Mouse (Mus musculus) hindbrain, embryonic 14.5 days (tissue): Measurements from ENCODE around the gene Itga9. TPM values are rescaled to one million over a fixed set of nuclear protein-coding genes. Genes with fewer than 3 reads are reported as not detected.

Experiments
- ATAC-seq: fragments of 200-750 bp; cut with Nextera tagmentation; 2 replicates; pipeline ENCODE4 v1.8.0; 2017; ENCODE audit warnings: moderate number of reproducible peaks, mild to moderate bottlenecking, moderate TSS enrichment, moderate library complexity; ENCODE audit not compliant: low FRiP score
- DNase-seq: peaks from one replicate; pipeline ENCODE4 v3.0.0-alpha.2; 2015; ENCODE audit warnings: low spot score
- H3K27ac ChIP-seq: fragments of 300-500 bp; sonication (generic); 2 replicates; pipeline ENCODE4 v1.5.1; 2014; ENCODE audit warnings: mild to moderate bottlenecking, moderate library complexity
- H3K27me3 ChIP-seq: fragments of 300-500 bp; sonication (generic); 2 replicates; pipeline ENCODE4 v1.6.1; 2014; ENCODE audit warnings: mild to moderate bottlenecking, low read length, mixed read lengths; ENCODE audit not compliant: control insufficient read depth, insufficient read depth
- H3K36me3 ChIP-seq: fragments of 300-500 bp; sonication (generic); replicated peaks from 2 replicates; pipeline ENCODE4 v1.6.1; 2014; ENCODE audit not compliant: control insufficient read depth, insufficient read depth
- H3K4me1 ChIP-seq: fragments of 300-500 bp; sonication (generic); replicated peaks from 2 replicates; pipeline ENCODE4 v1.6.1; 2014; ENCODE audit warnings: antibody characterized with exemption, low read length, mixed read lengths; ENCODE audit not compliant: control insufficient read depth, insufficient read depth
- H3K4me2 ChIP-seq: fragments of 300-500 bp; sonication (generic); replicated peaks from 2 replicates; pipeline ENCODE4 v1.6.1; 2014; ENCODE audit warnings: mild to moderate bottlenecking, moderate library complexity
- H3K4me3 ChIP-seq: fragments of 300-500 bp; sonication (generic); replicated peaks from 2 replicates; pipeline ENCODE4 v1.5.1; 2014; ENCODE audit warnings: mild to moderate bottlenecking, low read length
- H3K9ac ChIP-seq: fragments of 300-500 bp; sonication (generic); 2 replicates; pipeline ENCODE4 v1.6.1; 2014
- H3K9me3 ChIP-seq: fragments of 300-500 bp; sonication (generic); 2 replicates; pipeline ENCODE4 v1.6.1; 2016; ENCODE audit warnings: low read length; ENCODE audit not compliant: control insufficient read depth
- WGBS: fragments of 180-500 bp; shearing (Covaris S2); extraction: QIAGEN DNeasy Blood & Tissue Kit; methylation state at CpG from one replicate; pipeline ENCODE4 v1.1.7; 2014; 5-methylcytosine and 5-hydroxymethylcytosine counted together
- polyA plus RNA-seq: library from polyadenylated mRNA; unstranded; fragments of >200 nt; fragmentation: Nextera tagmentation; extraction: Ambion mirVana; gene quantifications from 2 replicates; pipeline ENCODE4 v1.2.1, GENCODE M21; 2014

The Itga9 gene
- polyA plus RNA-seq, 1 experiment from 2014 or later, result 4.4 TPM

DNA sequence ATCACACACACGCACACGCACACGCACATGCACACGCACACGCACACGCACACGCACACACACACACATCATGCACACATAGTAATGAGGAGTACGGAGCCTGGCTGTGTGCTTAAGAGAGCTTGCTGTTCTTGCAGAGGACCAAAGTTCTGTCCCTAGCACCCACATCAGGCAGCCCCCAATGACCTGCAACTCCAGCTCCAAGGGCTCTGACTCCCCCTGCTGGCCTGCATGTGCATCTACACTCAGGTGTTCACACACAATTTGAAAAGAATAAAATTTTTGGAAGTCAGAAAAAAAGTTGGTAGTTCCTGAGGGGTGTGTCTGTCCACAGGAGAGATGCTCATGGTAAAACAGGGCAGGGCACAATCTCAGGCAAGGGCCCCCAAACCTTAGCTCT lies 209.1 kb downstream of the Itga9 start:
- Histone ChIP-seq H3K9me3 (no peaks in the 10 kb centered on the region), H3K27me3 (no peaks in the 10 kb centered on the region), H3K27ac (no peak overlapping the region), H3K4me3 (no peak overlapping the region), H3K36me3 (no peaks in the 10 kb centered on the region), H3K4me2 (no peak overlapping the region), H3K9ac (no peak overlapping the region), H3K4me1 (no peaks in the 10 kb centered on the region)
- DNase-seq (no peak), ATAC-seq (no peak)
- 95% methylated on average over 8 of the region's 8 CpGs for WGBS

DNA sequence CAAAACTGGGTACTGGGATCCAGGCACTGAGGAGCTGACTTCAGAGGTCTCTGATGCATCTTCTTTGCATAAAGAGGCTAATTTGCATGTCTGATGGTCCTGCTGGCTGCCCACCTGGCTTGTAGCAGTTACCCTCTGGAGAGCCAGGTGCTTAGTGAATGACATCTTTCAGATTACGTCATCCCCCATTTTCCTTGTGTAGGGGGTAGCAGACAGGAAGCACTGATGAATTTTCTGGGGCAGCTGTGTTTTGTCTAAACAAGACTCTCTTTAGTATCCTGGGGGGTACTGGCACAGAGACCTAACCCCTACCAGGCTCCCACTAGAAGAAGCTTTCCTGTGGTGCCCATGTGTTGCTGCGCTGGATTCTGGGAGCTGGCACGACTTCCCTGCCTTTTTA lies 212.0 kb downstream of the Itga9 start:
- Histone ChIP-seq H3K9ac (no peak overlapping the region), H3K27ac (no peak overlapping the region), H3K27me3 (no peaks in the 10 kb centered on the region), H3K4me3 (no peak overlapping the region), H3K4me2 (no peak overlapping the region), H3K4me1 (0 out of 2 replicates have a peak, but pooled peaks cover 5% of the 10 kb centered on the region), H3K36me3 (no peaks in the 10 kb centered on the region), H3K9me3 (no peaks in the 10 kb centered on the region)
- WGBS, result 67% methylated on average over 3 of the region's 3 CpGs
- no peak for DNase-seq
- ATAC-seq, result no peak

GRCm38 (mm10) chr9:118821220-118822185 lies 215.0 kb downstream of the Itga9 start:
- H3K9ac ChIP-seq, result peak overlapping the region; percentile 4; the same call in 1 of the 2 replicates
- ATAC-seq (no peak), DNase-seq (peak; percentile 31)
- H3K4me2 ChIP-seq, result peak overlapping the region; percentile 34
- 0 out of 2 replicates have a peak, but pooled peaks cover 5% of the 10 kb centered on the region for H3K4me1 ChIP-seq
- H3K27me3 ChIP-seq, result no peaks in the 10 kb centered on the region
- no peak overlapping the region for H3K27ac ChIP-seq
- H3K9me3 ChIP-seq, result no peaks in the 10 kb centered on the region
- 51% methylated on average over 21 of the region's 21 CpGs for WGBS
- no peaks in the 10 kb centered on the region for H3K36me3 ChIP-seq
- no peak overlapping the region for H3K4me3 ChIP-seq

GRCm38 (mm10) chr9:118822186-118822555 lies 215.7 kb downstream of the Itga9 start:
- Histone ChIP-seq H3K4me3 (no peak overlapping the region), H3K27me3 (no peaks in the 10 kb centered on the region), H3K4me2 (peak overlapping the region; percentile 34; the same call in 1 of the 2 replicates), H3K9ac (no peak overlapping the region; the same call in 1 of the 2 replicates), H3K36me3 (no peaks in the 10 kb centered on the region), H3K4me1 (0 out of 2 replicates have a peak, but pooled peaks cover 5% of the 10 kb centered on the region), H3K9me3 (no peaks in the 10 kb centered on the region), H3K27ac (no peak overlapping the region)
- ATAC-seq, result no peak
- DNase-seq, result no peak
- 60% methylated on average over 3 of the region's 3 CpGs for WGBS

DNA sequence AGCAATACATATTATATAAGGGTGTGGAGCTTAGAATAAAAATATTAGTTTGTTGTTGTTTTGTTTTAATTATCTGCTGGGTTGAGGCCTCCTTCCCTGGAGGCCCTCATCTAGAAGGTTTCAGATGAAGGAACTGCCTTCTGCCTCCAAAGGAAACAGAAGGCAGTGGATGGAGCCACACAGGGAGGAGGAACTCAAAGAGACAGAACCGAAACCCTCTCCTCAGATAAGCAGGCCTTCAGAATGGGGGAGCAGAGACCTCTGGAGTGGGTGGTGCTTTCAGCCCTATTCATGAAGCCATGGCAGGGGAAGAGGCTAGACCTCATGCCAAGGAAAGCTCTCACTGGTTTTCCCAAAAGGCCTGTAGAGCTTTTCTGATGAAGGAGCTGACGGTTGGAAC lies 216.1 kb downstream of the Itga9 start:
- DNase-seq (no peak), ATAC-seq (no peak)
- Histone ChIP-seq H3K4me1 (0 out of 2 replicates have a peak, but pooled peaks cover 5% of the 10 kb centered on the region), H3K27me3 (no peaks in the 10 kb centered on the region), H3K27ac (no peak overlapping the region), H3K4me2 (no peak overlapping the region), H3K9ac (no peak overlapping the region), H3K9me3 (no peaks in the 10 kb centered on the region), H3K36me3 (no peaks in the 10 kb centered on the region), H3K4me3 (no peak overlapping the region)
- 93% methylated on average over 2 of the region's 2 CpGs for WGBS

GRCm38 (mm10) chr9:118831080-118831479 lies 224.6 kb downstream of the Itga9 start:
- H3K36me3 ChIP-seq, result no peaks in the 10 kb centered on the region
- H3K4me3 ChIP-seq, result no peak overlapping the region
- no peaks in the 10 kb centered on the region for H3K9me3 ChIP-seq
- WGBS, result 50% methylated on average over 11 of the region's 11 CpGs
- DNase-seq, result peak; percentile 56
- peak; percentile 64; the same call in 1 of the 2 replicates for ATAC-seq
- H3K4me1 ChIP-seq, result 0 out of 2 replicates have a peak, but pooled peaks cover 7% of the 10 kb centered on the region
- H3K27ac ChIP-seq, result no peak overlapping the region
- no peak overlapping the region for H3K4me2 ChIP-seq
- H3K27me3 ChIP-seq, result no peaks in the 10 kb centered on the region
- no peak overlapping the region for H3K9ac ChIP-seq

DNA sequence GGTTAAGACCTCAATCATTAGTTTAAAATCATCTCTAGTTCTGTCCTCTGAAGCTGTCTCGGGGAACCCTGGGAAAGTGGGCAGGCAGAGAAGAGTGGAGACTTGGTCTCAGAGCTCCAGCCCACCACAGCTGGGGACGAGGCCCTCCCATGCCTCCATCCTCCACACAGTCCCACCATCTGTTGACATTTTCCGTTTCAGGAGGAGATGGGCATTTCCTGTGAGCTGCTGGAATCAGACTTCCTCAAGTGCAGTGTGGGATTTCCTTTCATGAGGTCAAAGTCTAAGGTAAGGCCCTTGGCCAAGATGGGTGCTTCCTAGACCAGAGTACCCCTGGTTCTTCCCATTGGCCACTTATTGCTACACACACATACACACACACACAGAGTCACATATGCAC lies 226.0 kb downstream of the Itga9 start:
- WGBS, result 81% methylated on average over 3 of the region's 3 CpGs
- Histone ChIP-seq H3K4me2 (no peak overlapping the region), H3K4me1 (0 out of 2 replicates have a peak, but pooled peaks cover 7% of the 10 kb centered on the region), H3K27me3 (no peaks in the 10 kb centered on the region), H3K4me3 (no peak overlapping the region), H3K27ac (no peak overlapping the region), H3K9ac (no peak overlapping the region), H3K9me3 (no peaks in the 10 kb centered on the region), H3K36me3 (no peaks in the 10 kb centered on the region)
- DNase-seq (no peak), ATAC-seq (no peak)

- Histone ChIP-seq H3K4me1 (0 out of 2 replicates have a peak, but pooled peaks cover 7% of the 10 kb centered on the region), H3K36me3 (no peaks in the 10 kb centered on the region), H3K27ac (no peak overlapping the region), H3K4me2 (no peak overlapping the region), H3K9me3 (no peaks in the 10 kb centered on the region), H3K4me3 (no peak overlapping the region), H3K27me3 (no peaks in the 10 kb centered on the region), H3K9ac (no peak overlapping the region)
- no peak for DNase-seq
- 81% methylated on average over 8 of the region's 8 CpGs for WGBS
- no peak for ATAC-seq
Measured at GRCm38 (mm10) chr9:118833413-118833812, 226.9 kb downstream of the Itga9 start.

DNA sequence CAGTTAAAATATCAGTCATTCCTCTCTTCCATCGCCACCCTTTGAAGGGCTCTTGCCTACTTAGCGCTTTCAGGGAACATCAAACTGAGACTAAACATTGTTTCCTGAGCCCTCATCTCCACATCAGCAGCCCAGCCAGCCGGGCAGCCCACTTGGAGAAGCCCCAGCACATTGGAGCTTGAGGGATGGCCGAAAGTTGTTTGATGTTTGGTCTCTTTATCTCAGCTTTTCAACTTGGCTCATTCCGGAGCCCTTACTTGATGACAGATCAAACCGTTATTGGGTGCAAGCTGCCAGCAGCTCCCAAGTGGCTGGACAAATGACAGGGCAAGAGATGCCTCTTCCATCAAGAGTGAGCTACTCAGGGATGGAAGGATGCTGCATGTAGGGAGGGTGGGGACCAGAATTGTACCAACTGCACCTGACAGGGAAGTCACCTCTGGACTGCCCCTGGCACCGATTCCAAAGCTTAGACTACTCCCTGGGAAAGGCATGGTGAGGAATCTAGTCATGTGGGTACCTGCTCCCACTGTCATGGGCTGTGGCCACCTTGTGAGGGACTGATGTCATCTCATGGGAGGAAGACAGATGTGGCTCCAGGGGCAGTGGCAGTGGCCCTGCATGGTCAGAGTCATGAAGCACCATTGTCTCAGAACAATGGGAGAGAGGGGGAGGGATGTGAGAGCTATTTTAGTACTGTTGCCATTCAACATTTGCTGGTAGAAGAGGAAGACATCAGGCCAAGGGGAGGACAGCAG lies 232.6 kb downstream of the Itga9 start:
- H3K36me3 ChIP-seq, result no peaks in the 10 kb centered on the region
- 86% methylated on average over 7 of the region's 7 CpGs for WGBS
- H3K27ac ChIP-seq, result no peak overlapping the region
- H3K9me3 ChIP-seq, result no peaks in the 10 kb centered on the region
- DNase-seq (no peak), ATAC-seq (no peak)
- H3K9ac ChIP-seq, result no peak overlapping the region
- no peak overlapping the region for H3K4me2 ChIP-seq
- H3K4me3 ChIP-seq, result no peak overlapping the region
- H3K4me1 ChIP-seq, result no peaks in the 10 kb centered on the region
- no peaks in the 10 kb centered on the region for H3K27me3 ChIP-seq
